Mouse (Mus musculus): ENCODE data around the gene Serpina9.

GRCm38 (mm10) chr12:103958798-103959197 lies 54.8 kb downstream of the Serpina9 start, which contains the start of gene Serpina1e:
- TF ChIP-seq CTCF (IDR thresholded peaks at IDR 0.05), result no peak
- no peak for TF ChIP-seq POLR2A (IDR thresholded peaks at IDR 0.05; ENCODE audit: insufficient read depth, low read depth, low read length)
- TF ChIP-seq EP300 (IDR thresholded peaks at IDR 0.05; ENCODE audit: insufficient read depth, low read depth, low read length), result no peak
